Mouse (Mus musculus): ENCODE results near the gene Dynll2. TPM values are rescaled to one million over a fixed set of nuclear protein-coding genes. Genes with fewer than 3 reads are reported as not detected.
A peak's percentile ranks its signal among the peaks of the same experiment; 100 is the strongest.

Dynll2 gene
- polyA plus RNA-seq, 1 experiment: 64.9 TPM

DNA sequence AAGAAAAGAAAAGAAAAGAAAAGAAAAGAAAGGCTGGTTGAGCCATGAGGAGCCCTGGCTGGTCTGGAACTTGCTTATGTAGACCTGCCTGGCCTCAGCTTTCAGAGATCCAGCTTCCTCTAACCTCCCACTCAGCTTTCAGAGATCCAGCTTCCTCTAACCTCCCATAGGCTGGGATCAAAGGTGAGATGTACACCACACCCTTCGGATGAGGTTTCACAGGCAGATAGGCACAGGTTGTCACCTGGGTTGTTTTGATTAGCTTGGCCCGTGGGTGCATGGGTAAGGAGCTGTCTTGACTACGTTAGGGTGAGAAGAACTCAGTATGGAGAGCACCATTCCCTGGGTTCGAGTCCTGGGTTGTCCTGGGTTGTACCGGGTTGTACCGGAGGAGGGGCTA, 14.5 kb downstream of the Dynll2 start:
- TF ChIP-seq POLR2A (IDR thresholded peaks at IDR 0.05; ENCODE audit: borderline replicate concordance, low read depth, low read length): no peak
- TF ChIP-seq CTCF (IDR thresholded peaks at IDR 0.05; ENCODE audit: low read depth, low read length): no peak
- 0 out of 2 replicates have a peak, but pooled peaks cover 2% of the 10 kb centered on the region for H3K4me1 ChIP-seq (ENCODE audit: control insufficient read depth, insufficient read depth, low read length)
- no peak overlapping the region for H3K27ac ChIP-seq (ENCODE audit: insufficient read depth, low read depth, low read length)
- H3K4me3 ChIP-seq (ENCODE audit: insufficient read depth, low read length): no peak overlapping the region

DNA sequence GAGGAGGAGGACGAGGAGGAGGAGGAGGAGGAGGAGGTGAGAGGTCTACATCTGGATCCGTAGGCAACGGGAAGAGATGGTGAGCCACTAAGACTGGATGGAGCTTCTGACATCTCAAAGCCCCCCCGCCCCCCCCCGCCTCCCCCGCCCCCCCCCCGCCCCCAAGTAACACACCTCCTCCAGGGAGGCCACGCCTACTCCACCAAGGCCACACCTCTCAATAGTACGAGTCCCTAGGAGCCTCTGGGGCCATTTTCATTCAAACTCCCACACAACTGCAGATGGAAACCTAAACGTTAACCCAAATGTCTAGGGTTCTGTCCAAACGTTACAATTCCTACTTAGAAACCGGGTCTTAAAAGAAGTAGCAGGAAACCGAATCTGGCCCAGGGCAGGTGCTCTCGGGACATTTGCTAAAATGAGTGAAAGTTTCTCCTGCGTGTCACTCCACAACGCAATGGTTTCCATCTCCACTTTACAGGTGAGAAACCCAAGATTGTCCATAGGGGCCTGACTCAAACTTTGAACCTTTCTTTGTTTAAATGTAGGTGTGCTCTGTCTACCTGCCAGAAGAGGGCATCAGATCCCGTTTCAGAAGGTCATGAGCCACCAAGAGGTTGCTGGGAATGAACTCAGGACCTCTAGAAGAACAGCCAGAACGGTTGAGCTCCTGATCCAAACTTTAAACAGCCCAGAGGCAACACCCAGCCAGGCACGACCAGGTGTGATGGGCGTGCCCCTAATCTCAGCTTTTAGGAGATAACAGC, 18.8 kb downstream of the Dynll2 start:
- Histone ChIP-seq H3K27ac (ENCODE audit: insufficient read depth, low read depth, low read length) (no peak overlapping the region), H3K4me1 (ENCODE audit: control insufficient read depth, insufficient read depth, low read length) (peaks cover 9% of the 10 kb centered on the region; the same call in 1 of the 2 replicates), H3K4me3 (ENCODE audit: insufficient read depth, low read length) (no peak overlapping the region)
- TF ChIP-seq CTCF (IDR thresholded peaks at IDR 0.05; ENCODE audit: low read depth, low read length): no peak
- TF ChIP-seq POLR2A (IDR thresholded peaks at IDR 0.05; ENCODE audit: borderline replicate concordance, low read depth, low read length): no peak

DNA sequence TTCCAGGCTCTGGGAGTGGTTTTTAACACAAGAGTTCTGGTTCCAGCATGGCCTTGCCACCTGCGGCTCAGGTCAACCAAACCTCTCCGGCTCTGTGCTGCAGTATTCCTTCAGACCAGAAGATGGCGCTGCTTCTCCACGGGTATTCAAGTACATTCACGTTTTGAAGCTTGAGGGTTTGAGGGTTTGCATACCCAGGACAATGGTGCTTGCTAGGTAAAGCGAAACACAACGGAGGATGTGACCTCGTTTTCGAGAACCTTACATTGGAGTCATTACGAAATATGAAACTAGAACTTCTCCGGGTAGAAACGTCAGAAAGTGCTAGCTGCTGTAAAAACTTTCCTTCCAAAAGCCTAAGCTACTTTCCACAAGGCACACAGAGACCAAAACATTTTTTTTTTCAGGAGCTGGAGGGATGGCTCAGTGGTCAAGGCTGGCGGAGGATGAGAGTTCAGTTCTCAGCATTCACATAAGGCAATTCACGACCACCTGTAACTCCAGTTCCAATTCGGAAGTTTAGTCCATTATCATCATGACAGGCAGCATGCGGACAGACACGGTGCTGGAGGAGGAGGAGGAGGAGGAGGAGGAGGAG, 19.5 kb downstream of the Dynll2 start:
- H3K4me1 ChIP-seq (ENCODE audit: control insufficient read depth, insufficient read depth, low read length): peaks cover 9% of the 10 kb centered on the region; the same call in 1 of the 2 replicates
- TF ChIP-seq CTCF (IDR thresholded peaks at IDR 0.05; ENCODE audit: low read depth, low read length): peak; percentile 73
- TF ChIP-seq POLR2A (IDR thresholded peaks at IDR 0.05; ENCODE audit: borderline replicate concordance, low read depth, low read length): no peak
- H3K27ac ChIP-seq (ENCODE audit: insufficient read depth, low read depth, low read length): no peak overlapping the region

DNA sequence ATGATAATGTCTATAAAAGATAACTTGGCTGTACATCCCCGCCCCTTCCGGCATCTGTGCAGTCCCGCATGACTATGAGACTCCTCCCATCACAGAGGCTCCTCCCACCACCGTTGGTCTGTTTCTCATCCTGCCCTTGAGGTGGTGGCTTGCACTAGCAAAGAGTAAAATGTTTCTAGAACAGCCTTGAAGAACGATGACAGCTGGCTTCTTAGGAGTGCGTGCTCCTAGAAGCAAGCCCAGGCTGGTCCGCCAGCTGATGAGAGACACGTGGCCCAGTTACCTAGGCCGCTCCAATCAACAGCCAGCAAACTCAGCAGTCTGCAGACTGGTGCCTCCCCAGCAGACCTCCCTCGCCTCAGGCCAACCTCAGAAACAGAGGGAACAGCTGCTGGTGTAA, 21.1 kb downstream of the Dynll2 start:
- Histone ChIP-seq H3K4me3 (ENCODE audit: insufficient read depth, low read length) (no peak overlapping the region), H3K27ac (ENCODE audit: insufficient read depth, low read depth, low read length) (no peak overlapping the region), H3K4me1 (ENCODE audit: control insufficient read depth, insufficient read depth, low read length) (peaks cover 9% of the 10 kb centered on the region; the same call in 1 of the 2 replicates)
- TF ChIP-seq POLR2A (IDR thresholded peaks at IDR 0.05; ENCODE audit: borderline replicate concordance, low read depth, low read length): no peak
- no peak for TF ChIP-seq CTCF (IDR thresholded peaks at IDR 0.05; ENCODE audit: low read depth, low read length)

More for the DNA sequence above, 19.5 kb downstream of the Dynll2 start:
- peak overlapping the region; percentile 33 for H3K4me3 ChIP-seq (ENCODE audit: insufficient read depth, low read length)

DNA sequence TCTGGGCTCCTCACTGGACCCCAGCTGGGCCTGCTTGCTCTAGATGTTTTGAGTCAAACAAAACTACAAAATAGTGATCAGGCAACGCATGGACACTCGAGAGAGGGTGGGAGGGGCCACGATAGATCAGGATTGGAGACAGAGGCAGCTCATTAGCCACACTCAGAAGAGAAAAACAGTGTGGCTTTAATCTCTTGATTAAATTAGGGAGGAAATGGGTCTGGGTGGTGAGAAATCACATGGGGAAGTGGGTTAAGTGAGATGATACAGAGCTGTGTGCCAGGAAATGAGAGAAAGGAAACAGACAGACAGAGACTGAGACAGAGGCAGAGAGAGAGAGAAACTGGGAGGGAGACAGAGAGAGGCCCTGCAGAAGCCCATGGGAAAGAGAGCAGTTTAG, 22.0 kb downstream of the Dynll2 start:
- Histone ChIP-seq H3K4me3 (ENCODE audit: insufficient read depth, low read length) (no peak overlapping the region), H3K4me1 (ENCODE audit: control insufficient read depth, insufficient read depth, low read length) (peaks cover 9% of the 10 kb centered on the region; the same call in 1 of the 2 replicates), H3K27ac (ENCODE audit: insufficient read depth, low read depth, low read length) (no peak overlapping the region)
- no peak for TF ChIP-seq POLR2A (IDR thresholded peaks at IDR 0.05; ENCODE audit: borderline replicate concordance, low read depth, low read length)
- no peak for TF ChIP-seq CTCF (IDR thresholded peaks at IDR 0.05; ENCODE audit: low read depth, low read length)

DNA sequence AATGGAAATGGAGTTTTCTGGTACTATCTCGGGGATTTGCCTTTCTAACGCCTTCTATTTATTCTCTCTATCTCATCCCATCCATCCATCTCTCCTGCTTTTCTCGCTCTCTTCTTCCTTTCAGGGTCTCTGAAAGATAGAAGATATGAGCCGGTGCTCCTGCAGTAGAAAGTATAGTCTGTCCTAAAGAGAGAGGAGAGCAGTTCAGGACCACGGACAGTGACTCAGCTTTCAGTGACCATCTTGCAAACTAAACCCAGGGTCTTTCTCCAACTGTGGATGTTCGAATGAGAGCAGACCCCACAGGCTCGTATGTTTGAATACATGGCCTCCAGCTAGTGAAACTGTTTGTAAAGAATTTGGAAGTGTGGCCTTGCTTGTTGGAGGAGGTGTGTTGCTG, 30.3 kb downstream of the Dynll2 start:
- Histone ChIP-seq H3K4me3 (ENCODE audit: insufficient read depth, low read length) (no peak overlapping the region), H3K4me1 (ENCODE audit: control insufficient read depth, insufficient read depth, low read length) (no peaks in the 10 kb centered on the region), H3K27ac (ENCODE audit: insufficient read depth, low read depth, low read length) (no peak overlapping the region)
- TF ChIP-seq CTCF (IDR thresholded peaks at IDR 0.05; ENCODE audit: low read depth, low read length): no peak
- no peak for TF ChIP-seq POLR2A (IDR thresholded peaks at IDR 0.05; ENCODE audit: borderline replicate concordance, low read depth, low read length)

DNA sequence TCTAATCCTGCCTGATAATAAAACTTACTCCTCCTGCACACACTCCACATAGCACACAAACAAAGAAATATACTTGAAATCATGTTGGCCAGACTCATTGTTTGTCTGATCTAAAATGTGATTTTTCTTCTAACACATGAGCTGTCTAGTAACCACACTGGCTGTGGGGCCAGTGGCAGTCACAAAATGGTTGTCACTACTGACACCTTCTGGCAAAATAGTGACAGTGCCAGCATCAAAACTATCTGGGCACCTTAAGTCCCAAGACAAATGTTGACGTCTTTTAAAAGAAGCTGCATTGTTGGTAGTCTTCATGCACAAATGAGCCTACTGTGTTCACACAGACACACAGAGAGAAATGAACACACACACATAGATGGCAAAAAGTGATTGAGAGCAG, 32.2 kb downstream of the Dynll2 start:
- H3K4me3 ChIP-seq (ENCODE audit: insufficient read depth, low read length): no peak overlapping the region
- TF ChIP-seq CTCF (IDR thresholded peaks at IDR 0.05; ENCODE audit: low read depth, low read length) (no peak), POLR2A (IDR thresholded peaks at IDR 0.05; ENCODE audit: borderline replicate concordance, low read depth, low read length) (no peak)
- H3K27ac ChIP-seq (ENCODE audit: insufficient read depth, low read depth, low read length): no peak overlapping the region
- no peaks in the 10 kb centered on the region for H3K4me1 ChIP-seq (ENCODE audit: control insufficient read depth, insufficient read depth, low read length)

DNA sequence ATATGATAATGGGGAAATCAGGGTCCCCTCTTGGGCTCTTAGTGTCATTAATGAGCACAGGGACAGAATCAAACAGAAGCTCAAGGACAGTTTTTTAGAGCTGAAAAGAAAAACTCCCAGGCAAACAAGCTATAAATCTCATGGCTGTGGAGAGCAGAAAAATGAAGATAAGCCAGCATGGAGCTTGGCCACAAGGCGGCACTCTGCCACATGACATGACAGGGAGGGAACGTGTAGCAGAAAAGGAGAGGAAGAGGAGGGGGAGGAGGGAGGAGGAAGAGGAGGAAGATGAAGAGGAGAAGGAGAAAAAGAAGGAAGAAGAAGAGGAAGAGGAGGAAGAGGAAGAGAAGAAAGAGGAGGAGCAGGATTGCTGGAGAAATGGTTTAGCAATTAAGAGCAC, 37.3 kb downstream of the Dynll2 start:
- H3K4me1 ChIP-seq (ENCODE audit: control insufficient read depth, insufficient read depth, low read length): no peaks in the 10 kb centered on the region
- TF ChIP-seq POLR2A (IDR thresholded peaks at IDR 0.05; ENCODE audit: borderline replicate concordance, low read depth, low read length) (no peak), CTCF (IDR thresholded peaks at IDR 0.05; ENCODE audit: low read depth, low read length) (peak; percentile 29; the same call in 1 of the 2 replicates)
- H3K27ac ChIP-seq (ENCODE audit: insufficient read depth, low read depth, low read length): no peak overlapping the region
- no peak overlapping the region for H3K4me3 ChIP-seq (ENCODE audit: insufficient read depth, low read length)

DNA sequence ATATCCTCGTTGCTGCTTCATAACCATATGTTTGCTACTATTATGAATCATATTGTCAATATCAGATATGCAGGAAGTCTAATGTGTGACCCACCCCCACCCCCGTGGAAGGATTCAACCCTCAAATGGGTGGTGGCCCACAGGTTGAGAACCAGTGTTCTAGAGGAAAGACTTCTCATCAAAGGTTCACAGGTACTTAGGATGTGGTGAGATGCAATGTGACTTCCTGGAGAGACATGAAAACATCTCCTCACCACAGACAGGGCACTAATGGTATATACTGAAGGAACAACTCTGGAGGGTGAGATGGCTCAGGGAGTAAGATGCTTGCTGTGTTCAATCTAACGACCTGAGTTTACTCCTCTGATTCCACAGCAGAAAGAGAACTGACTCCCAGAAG, 51.9 kb downstream of the Dynll2 start:
- Histone ChIP-seq H3K4me3 (ENCODE audit: insufficient read depth, low read length) (no peak overlapping the region), H3K27ac (ENCODE audit: insufficient read depth, low read depth, low read length) (no peak overlapping the region), H3K4me1 (ENCODE audit: control insufficient read depth, insufficient read depth, low read length) (no peaks in the 10 kb centered on the region)
- no peak for TF ChIP-seq POLR2A (IDR thresholded peaks at IDR 0.05; ENCODE audit: borderline replicate concordance, low read depth, low read length)
- no peak for TF ChIP-seq CTCF (IDR thresholded peaks at IDR 0.05; ENCODE audit: low read depth, low read length)

DNA sequence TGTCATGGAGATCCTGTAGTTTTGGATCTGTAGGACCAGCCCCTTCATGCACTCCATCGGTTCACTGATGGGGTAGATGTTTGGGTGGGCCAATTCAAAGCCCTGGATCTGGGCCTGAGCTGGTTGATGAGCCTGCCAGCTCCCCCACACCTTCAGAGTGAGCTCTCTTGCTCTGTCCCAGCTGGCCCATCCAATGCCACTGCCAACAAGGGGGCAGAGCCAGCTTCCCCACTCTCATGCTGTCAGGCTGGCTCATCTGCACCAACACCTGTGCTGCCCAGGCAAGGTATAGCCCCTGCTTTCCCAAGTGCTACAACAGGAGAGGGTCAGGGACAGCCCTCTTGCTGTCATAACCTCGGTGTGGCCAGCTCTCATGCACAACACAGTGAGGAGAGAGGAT, 53.6 kb downstream of the Dynll2 start:
- Histone ChIP-seq H3K4me1 (ENCODE audit: control insufficient read depth, insufficient read depth, low read length) (no peaks in the 10 kb centered on the region), H3K4me3 (ENCODE audit: insufficient read depth, low read length) (no peak overlapping the region), H3K27ac (ENCODE audit: insufficient read depth, low read depth, low read length) (no peak overlapping the region)
- TF ChIP-seq CTCF (IDR thresholded peaks at IDR 0.05; ENCODE audit: low read depth, low read length) (no peak), POLR2A (IDR thresholded peaks at IDR 0.05; ENCODE audit: borderline replicate concordance, low read depth, low read length) (no peak)
